13 mouse cellular contexts compared by ENCODE assay signal in genomic region chr19:26511756-26512155, GRCm38 (mm10).
"Had no signal": no experiment of that assay in that cellular context is flagged by ENCODE, and none has a peak within 500 bp of the region (broad histone marks: within the 10 kb centered on the region; RNA-seq: fewer than 3 reads in every experiment).

No protein-coding gene starts in this region.

- ATAC-seq: lung, postnatal 0 days had no signal

- H3K9me3 ChIP-seq: kidney, embryonic 15.5 days; liver, embryonic 15.5 days; neural tube, embryonic 12.5 days had no signal

- H3K4me3 ChIP-seq: kidney, embryonic 15.5 days; liver, embryonic 15.5 days; neural tube, embryonic 12.5 days had no signal

- H3K4me1 ChIP-seq: kidney, embryonic 15.5 days; liver, embryonic 15.5 days; neural tube, embryonic 12.5 days had no signal

- DNase-seq: kidney, adult 2 months; kidney, postnatal 14 days; layer of hippocampus, adult 9-11 months; left cerebral cortex, postnatal 4 days; lung, adult 2 months; lung, postnatal 36 days; thymus, postnatal 4 days had no signal

- H3K36me3 ChIP-seq: kidney, embryonic 15.5 days; liver, embryonic 15.5 days; neural tube, embryonic 12.5 days had no signal

- H3K9ac ChIP-seq: kidney, embryonic 15.5 days; liver, embryonic 15.5 days; neural tube, embryonic 12.5 days had no signal

- H3K4me2 ChIP-seq: kidney, embryonic 15.5 days; liver, embryonic 11.5 days; liver, embryonic 15.5 days; neural tube, embryonic 12.5 days had no signal

- H3K27ac ChIP-seq: kidney, embryonic 15.5 days; liver, embryonic 15.5 days; neural tube, embryonic 12.5 days; stomach, postnatal 0 days had no signal

- H3K27me3 ChIP-seq: kidney, embryonic 15.5 days; liver, embryonic 15.5 days; neural tube, embryonic 12.5 days had no signal
